Mouse (Mus musculus) lung, adult 18-20 months (tissue): ENCODE measurements around the gene Tmem126a.

Experiments
- DNase-seq, 2 experiments: peaks; one replicate each; pipeline ENCODE4 v3.0.0; 2022; ENCODE audit warnings: mixed read lengths in 2 of 2

Gene Tmem126a

DNA sequence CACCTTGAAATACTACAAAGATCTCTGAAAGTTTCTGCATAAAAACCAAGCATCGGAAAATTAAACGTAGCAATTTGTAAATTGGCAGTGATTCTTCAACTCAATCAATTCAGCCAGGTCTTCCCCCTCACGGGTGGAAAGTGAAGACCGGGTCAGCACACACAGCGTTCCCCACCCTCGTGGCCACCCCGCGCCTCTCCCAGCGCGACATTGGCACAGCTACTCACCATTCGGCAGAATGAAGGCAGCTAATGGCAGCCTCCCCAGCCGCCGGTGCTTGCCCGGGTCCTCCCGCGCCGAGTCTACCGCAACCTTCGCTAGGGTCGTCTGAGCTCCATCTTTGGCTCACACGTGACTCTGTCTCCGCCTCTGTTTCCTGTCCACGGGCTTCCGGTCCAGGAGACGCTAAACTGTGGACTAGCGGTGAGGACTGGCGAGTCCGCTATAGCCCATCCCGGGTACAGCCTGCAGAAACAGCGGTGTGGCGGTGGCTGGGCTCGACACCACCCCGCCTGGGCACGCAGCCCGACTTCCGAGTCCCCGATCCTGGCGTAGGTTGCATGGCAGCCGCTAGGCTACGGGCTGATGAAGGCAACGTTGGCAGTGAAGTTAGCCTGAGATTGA, at the start of gene Tmem126a:
Tmem126a (minus strand) TSS at position 385 of the 624 bp plus-strand sequence.
- DNase-seq, result peak; percentile 88 to 90

DNA sequence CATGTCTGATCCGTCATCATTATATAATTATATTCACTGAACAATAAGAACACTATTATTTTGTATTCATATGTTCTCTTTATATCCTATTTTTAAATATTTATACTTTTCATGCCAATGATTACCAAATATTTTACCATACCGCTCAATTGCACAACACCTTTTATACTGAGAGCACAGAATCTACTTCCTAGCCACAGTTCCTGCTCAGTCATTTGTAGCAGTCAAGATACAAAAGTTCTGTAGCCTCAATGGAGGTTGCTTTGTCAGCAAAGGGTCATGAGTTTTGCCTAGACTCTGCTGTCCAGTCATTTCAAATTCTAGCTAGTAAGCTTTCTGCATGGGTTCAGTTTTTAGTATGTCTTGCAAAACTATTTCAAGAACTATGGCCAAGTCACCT, 25.6 kb upstream of the Tmem126a start:
- no peak for DNase-seq

GRCm38 (mm10) chr7:90476313-90477245, 19.6 kb upstream of the Tmem126a start, which contains the start of gene Dlg2:
TSS of gene Dlg2 (plus strand) at chr7:90476672.
- DNase-seq, result peak in 1 of 2 experiments; percentile 37

DNA sequence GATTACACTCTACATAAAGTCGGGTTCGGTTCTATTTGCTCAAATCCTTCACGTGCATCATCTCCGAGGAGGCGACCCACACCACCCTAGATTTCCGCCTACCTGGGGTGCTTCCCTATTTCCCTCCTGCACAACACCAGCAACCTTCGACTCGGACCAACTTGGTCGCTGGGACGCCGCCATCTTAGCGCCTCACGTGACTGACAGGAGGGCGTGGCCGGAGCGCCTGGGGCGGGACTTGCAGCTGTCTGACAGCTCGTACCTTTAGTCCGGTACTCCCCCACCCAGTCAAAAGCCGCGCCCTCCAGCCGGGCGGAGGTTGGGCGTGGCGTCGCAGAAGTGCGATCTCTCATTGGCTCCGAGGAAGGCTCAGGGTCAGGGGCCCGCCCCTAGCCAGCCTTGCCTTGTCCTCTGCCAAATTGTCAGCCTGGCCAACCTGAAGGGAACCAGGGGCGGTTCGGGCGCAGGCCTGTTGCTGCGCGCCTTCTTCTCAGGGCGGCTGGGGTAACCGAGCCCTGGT, 18.8 kb upstream of the Tmem126a start, which contains the start of gene Tmem126b:
Tmem126b (minus strand) TSS at position 209 of the 520 bp plus-strand sequence.
- DNase-seq, result peak; percentile 100

DNA sequence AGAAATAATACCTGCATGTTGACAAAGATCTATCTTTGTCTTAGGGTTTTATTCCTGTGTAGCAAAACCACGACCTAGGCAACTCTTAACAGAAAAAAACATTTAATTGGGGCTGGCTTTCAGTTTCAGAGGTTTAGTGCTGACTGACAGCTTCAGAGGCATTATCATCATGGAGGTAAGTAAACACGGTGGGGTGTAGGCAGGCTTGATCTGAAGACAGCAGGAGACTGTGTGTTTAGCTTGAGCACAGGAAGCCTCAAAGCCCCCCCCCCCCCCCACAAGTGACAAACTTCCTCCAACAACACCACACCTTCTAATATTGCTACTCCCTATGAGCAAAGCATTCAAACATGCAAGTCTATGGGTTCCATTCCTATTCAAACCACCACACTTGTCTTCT, 16.5 kb upstream of the Tmem126a start:
- DNase-seq, result no peak

GRCm38 (mm10) chr7:90461441-90461840, 4.4 kb upstream of the Tmem126a start:
- no peak for DNase-seq

GRCm38 (mm10) chr7:90460930-90461329, 3.9 kb upstream of the Tmem126a start:
- peak; percentile 59 to 66 for DNase-seq

DNA sequence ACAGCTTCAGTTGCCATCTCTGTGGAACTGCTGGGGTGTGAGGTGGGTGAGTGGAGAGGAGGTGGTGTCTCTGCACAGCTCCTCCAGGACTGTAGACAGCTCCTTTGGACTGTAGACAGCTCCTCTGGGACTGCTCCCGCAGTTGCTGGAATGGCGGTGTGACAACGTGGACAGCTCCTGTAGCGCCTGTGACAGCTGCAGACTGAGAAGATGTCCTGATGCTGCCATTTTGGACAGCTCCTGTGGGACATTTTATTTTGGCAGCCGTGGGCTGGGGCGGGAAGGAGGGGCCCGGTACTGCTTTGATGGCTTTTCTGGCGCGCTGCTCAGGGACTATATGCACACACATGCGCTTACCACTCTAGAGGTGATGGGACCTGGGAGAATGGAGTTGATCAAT, 3.3 kb upstream of the Tmem126a start:
- no peak for DNase-seq

GRCm38 (mm10) chr7:90457517-90457916, 488 bp upstream of the Tmem126a start:
- peak in 1 of 2 experiments; percentile 8 for DNase-seq

GRCm38 (mm10) chr7:90456149-90456844, 732 bp downstream of the Tmem126a start:
- no peak for DNase-seq

GRCm38 (mm10) chr7:90444206-90444605, 12.8 kb downstream of the Tmem126a start:
- no peak for DNase-seq

GRCm38 (mm10) chr7:90443101-90444091, 13.6 kb downstream of the Tmem126a start:
- DNase-seq, result peak; percentile 74 to 76

GRCm38 (mm10) chr7:90442518-90443080, 14.4 kb downstream of the Tmem126a start, which contains the start of gene Crebzf:
TSS of gene Crebzf (plus strand) at chr7:90442729.
- DNase-seq, result peak; percentile 97 to 98

- peak in 1 of 2 experiments; percentile 5 for DNase-seq
Measured at GRCm38 (mm10) chr7:90442070-90442469, 15.0 kb downstream of the Tmem126a start.

GRCm38 (mm10) chr7:90440044-90440443, 17.0 kb downstream of the Tmem126a start:
- no peak for DNase-seq

DNA sequence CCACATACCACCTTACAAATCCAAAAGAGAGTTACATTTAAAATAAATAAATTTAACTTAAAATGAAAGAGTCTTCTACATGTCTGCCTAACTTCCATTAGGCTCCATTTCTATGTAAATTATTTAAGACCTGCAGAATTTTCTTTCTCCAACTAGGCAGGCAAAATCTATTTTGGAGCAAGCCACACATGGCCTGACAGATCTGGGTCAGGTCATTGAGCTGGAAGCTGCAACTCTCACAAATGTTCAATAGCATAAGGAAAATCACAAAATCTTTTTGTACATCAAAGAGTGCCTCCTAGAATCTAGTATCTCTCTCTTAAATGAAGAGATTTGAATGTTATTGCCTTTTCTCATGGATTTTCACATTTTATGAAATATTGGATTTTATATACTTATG, 24.8 kb downstream of the Tmem126a start:
- no peak for DNase-seq

DNA sequence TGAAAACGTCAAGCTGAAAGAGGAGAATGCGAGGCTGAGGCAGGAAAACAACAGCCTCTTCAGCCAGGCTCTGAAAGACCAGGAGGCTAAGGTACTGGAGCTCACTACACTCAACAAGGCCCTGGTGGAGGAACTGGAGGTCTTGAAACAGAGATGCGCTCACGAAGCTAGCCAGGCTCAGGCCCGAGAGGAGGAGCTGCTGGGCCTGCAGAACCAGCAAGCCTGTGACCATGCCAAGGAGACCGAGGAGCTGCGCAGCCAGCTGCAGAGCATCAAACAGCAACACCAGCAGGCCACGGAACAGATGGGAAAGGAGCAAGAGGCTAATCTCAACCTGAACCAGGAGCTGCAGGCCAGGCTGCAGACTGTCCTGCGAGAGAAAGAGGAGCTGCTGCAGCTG, 30.0 kb downstream of the Tmem126a start:
- peak; percentile 17 to 26 for DNase-seq

DNA sequence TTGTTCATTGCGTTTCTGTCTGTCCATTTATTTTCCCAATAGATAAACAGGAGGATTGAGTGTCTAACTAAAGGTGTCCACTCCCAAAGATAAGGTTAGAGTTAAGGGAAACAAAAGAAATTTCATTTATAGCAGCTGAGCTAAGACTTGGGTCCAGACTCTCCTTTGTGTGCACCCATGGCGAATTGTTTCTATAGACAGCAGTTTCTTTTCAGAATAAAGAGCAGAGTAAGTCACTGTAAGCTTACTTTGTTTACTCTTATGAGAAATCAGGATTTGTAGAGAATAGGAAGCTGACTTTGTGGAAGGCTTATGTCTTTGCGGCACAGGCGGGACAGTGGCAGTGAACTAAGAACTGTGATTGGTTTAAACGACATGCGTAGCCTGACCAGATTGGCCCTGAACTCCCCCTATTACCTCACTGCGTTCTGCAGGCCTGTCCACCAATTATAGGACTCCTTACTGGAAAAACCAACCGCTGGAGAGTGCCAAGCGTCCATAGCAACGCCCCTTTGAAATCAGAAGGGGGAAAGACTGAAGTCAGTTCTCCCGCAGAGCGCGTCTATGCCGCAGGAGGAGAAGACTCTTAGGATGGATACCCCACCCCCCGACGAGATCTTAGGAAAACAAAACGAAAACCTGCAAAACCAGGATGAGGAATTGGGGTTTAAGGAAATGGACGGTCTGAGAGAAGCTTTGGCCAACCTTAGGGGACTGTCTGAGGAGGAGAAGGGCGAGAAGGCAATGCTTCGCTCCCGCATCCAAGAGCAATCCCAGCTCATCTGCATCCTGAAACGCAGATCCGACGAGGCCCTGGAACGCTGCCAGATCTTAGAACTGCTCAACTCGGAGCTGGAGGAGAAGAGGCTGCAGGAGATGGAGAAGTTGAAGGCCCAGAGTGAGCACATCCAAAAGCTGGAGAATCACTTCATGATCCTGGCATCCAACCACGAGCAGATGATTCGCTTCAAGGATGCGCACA, 30.7 kb downstream of the Tmem126a start, which contains the start of gene Ccdc89:
Ccdc89 (plus strand) TSS at position 558 of the 982 bp plus-strand sequence.
- DNase-seq, result peak; percentile 87 to 90

- peak; percentile 45 to 69 for DNase-seq
Measured at GRCm38 (mm10) chr7:90409934-90410333, 47.1 kb downstream of the Tmem126a start.
